Mouse (Mus musculus) liver, embryonic 14.5 days (tissue): Measurements from ENCODE around the gene Ccdc134.

Experiments
- CTCF ChIP-seq: IDR thresholded peaks from 2 replicates; pipeline ENCODE4 v1.5.1; 2016; ENCODE audit warnings: antibody characterized with exemption, low read depth, control low read depth
- EP300 ChIP-seq: IDR thresholded peaks from 2 replicates; pipeline ENCODE4 v1.6.1; 2016; ENCODE audit warnings: antibody characterized with exemption, low read depth

GRCm38 (mm10) chr15:82079883-82080282, 47.8 kb upstream of the Ccdc134 start:
- TF ChIP-seq CTCF (no peak), EP300 (no peak)
